Mouse (Mus musculus): ENCODE data around the gene Ifrd1.
"Not testable (repeated sequence)": the region's sequence is repeated elsewhere in the genome, so short reads cannot be mapped to it uniquely, and the experiment has no call there.

The Ifrd1 gene

DNA sequence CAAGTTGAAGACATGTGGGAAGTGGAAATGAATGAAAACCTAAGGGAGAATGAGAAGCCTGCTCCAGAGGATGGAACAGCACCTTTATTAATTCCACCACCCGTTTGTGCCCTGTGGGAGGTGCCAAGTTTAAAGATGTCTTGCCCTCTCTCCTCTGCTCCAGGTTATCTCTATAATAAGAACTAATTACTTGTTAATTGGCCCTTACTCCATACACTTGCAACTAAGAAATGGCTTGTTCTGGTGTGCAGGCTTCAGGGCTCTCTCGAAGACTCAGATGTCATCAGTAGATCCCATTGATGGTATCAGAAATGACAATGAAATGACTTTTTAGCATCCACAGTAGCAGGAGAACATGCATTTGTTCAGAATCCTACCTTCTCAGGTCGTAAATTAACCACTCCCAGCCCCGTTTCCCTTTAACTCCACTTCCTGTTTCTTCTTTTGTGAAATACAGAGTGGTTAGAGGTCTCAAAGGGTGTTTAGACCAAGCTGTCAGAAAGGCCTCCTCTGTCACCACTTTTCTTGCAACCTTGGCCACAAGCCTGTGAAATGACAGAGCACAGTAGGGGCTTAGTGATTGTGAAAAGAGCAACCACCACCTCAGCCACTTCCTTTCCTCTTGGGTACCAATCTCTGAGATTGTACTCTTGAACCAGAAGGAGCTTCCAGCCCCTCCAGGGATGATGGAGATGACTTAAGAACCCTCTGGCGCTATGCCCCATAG is at the start of gene Ifrd1:
Ifrd1 (minus strand) TSS at position 51 of the 727 bp plus-strand sequence.
- DNase-seq (ENCODE audit: low spot score): no peak

DNA sequence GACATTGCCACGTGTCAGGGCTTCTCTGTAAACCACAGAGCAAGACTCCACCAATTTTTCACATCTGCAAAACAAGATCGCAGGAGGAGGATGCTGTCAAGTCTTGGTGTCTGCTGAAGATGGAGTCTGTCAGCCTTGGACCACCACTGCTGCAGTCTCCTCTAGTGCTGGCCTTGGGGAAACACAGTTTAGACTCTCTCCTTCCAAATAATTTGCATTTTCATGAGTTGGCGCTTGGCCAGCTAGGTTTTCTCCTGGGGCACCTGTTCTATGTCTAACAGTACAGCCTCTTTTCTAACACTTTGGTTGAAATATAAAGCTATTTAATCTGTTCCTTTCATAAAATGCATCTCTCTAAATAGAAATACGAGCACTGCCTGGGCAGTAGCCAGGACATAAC is 38.2 kb upstream of the Ifrd1 start:
- no peak for DNase-seq (ENCODE audit: low spot score)

DNA sequence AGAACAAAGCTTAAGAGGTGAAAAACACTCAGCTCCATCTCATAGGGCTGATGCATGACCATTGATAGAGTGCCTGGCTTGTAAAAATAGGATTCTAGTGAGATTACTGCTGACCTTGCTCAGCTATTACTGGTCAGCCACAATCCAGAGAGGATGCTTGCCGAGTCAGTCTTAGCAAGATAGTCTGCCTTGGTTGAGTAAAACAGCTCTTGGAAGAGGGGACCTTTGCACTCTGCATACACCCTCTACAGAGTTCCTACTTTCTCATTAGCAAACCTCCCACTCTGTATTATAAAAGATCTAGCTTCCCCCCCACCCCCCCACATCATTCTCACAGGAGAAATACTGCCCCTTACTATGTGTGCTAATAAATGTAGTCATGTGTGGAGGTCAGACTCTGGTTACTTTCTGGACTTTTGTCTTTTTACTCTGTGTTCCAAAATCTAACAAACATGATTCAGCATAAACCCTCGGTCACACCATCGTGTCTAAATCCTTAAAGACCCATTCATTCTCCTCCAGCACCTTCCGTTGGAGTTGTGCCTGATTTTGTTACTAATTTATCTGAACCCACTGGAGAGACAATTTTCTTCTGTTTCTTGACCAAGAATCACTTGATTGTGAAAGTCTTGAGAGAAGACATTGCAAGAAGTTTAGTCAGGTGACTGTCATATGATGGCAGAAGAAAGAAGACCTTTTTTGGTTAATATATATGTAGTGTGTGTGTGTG is 32.5 kb upstream of the Ifrd1 start:
- no peak for DNase-seq (ENCODE audit: low spot score)

DNA sequence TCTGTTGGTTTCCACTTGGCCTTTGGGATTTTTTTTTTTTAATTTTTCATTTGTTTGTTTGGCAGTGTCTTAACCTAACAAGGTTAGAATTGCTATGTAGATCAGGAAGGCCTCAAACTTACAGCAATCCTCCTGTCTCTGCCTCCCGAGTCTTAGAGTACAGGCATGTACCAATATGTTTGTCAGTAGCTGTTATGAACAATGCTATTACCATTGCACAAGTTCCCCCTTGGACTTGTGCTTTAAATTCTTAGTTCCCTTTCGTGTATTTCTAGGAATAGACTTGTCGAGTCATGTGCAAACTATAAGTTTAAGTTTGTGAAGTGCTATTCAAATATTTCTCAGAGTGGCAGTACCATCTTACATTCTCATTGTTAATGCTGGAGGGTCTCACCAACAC is 29.3 kb upstream of the Ifrd1 start:
- DNase-seq (ENCODE audit: low spot score): no peak

DNA sequence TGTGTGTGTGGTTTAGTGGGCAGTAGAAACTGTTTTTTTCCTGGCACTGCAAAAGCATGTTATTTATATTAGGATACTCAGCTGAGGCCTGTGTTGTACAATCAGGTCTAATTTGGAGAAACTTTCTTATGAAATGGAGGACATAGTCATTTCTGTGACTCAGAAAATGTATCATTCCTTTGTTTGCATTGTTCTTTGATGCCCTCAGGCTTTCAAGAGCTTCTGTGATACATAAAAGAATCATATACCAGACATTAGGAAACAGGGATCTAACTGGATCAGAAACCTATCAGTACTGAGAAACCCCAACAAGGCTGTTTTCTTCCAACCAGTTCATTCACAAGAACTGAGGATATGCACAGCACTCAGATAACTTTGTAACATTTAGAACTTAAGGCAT is 26.6 kb upstream of the Ifrd1 start:
- DNase-seq (ENCODE audit: low spot score): no peak

DNA sequence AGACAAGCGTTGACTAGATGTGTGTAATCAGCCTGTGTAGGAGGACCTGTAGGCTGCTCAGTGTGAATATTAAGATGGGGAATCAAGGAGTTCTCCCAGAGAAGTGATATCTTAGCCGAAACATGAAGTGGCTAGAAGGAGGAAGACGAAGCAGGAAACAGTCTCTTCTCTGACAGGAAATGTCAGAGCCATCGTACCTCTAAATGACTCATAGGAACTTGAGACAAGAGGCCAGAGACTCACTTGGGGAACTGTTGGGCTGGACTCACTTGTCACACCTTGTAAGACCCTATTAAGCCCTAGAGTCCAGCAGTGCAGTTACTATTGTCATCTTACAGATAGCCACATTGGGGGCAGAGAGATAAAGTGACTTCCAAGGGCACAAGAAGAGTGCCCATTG is 25.0 kb upstream of the Ifrd1 start:
- no peak for DNase-seq (ENCODE audit: low spot score)

DNA sequence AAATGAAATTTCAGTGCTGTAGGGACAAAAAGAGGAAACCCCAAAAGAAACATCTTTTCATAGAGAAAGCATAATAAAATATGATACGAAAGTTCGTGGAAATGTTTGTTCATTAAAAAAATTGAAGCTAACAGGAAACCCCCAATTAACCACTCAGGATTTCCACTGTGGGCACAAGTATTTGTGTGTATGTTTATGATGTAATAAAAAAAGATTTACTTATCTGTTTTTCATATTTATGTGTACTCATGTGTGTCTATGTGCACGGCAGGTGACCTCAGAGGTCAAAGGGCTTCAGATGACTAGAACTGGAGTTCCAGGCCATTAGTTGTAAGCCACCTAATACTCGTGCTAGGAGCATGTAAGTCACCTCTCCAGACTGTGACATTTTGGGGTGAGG is 24.4 kb upstream of the Ifrd1 start:
- no peak for DNase-seq (ENCODE audit: low spot score)

DNA sequence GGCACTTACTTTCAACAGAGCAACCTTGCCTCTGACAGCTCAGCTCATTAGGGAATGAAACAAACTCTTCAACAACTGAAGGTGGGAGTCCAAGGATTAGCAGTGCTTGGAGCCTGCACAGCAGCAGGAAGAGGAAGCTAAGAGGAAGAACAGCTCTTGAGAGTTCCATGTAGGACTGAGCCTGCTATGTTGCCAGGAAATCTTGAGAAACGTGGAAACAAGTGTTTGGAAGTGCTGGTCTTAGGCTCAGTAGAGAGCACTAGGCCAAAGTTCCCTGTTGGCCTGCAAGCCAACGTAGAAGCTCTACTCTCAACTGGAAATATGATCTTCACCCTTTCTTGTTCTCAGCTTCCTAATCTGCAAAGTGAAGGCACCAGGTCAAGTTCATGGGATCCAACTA is 20.0 kb upstream of the Ifrd1 start:
- DNase-seq (ENCODE audit: low spot score): no peak

DNA sequence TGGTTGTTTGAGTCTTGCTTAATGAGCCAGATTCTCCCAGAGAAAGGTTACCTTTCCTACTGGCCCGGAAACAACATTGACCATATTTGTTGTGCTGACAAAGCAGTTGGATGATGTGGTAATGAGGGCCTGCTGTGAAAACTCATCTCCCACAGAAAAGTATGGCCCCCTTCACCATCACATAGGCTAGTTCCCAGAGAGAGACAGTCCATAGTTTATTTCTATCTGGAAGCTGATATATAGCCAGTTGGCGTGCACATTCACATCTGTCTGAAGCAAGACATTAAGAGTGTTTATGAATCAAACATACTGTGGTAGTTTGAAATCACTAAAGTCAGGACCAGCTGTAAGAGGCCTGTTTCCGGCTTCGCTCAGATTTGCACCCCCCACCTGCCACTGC is 15.4 kb upstream of the Ifrd1 start:
- DNase-seq (ENCODE audit: low spot score): no peak

DNA sequence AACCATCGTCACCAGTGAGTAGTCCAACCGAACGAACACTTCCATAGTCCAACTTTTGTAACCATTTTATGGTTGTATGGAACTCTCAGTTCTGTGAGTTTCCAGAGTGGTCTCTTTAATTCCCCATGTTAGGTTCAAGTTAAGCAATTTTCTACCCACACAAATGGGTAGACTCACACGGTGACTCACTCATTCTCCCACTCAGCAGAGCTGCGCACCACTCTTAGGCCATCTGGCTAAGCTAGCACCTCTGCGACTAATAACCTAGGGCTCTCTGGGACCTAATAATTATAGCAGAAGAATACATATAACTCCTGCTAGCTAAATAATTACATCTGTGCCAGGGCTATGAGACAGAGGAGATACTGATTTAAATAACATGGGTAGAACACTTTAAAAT is 14.7 kb upstream of the Ifrd1 start:
- no peak for DNase-seq (ENCODE audit: low spot score)

DNA sequence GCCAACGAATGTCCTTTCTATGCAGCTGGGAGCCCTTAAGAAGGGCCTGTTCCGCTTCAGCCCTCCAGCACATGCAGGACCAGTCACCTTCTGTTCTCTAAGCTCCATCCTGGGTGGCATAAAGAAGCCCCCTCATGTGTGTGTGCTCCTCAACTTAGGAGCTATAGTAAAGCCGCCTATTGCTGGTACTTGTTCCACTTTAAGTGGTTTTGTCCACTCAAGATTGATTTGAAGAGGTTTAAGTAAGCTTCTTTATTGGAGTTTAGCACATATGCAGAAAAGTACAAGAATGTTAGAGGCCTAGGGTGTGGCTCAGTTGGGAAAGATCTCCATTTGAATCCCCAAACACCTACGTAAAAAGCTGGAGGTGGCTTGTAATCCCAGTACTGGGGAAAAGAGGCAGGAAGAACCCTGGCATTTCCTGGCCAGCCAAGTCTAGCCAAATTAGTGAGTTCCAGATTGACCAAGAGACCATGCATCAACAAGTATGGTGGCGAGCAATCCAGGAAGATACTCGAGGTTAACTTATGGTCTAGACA is 10.2 kb upstream of the Ifrd1 start:
- no peak for DNase-seq (ENCODE audit: low spot score)

DNA sequence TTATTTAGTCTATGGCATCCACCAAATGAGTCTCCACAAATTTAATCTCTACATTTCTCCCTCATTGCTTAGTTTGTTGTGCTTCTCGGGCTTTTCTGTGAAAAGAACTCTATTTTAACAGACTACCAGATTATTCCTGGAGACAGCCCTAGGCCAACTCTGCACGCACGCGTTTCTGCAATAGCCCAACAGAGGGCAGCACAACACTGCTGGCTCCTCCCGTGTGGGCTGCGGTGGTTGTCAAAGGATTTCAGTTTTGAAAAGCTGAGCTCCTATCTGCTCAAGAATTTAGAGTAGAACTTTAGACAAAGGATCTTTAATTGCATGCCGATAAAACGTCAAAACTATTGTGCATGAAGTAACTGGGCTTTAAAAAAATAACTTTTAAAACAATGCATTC is 8.9 kb upstream of the Ifrd1 start:
- DNase-seq (ENCODE audit: low spot score): peak; percentile 51

DNA sequence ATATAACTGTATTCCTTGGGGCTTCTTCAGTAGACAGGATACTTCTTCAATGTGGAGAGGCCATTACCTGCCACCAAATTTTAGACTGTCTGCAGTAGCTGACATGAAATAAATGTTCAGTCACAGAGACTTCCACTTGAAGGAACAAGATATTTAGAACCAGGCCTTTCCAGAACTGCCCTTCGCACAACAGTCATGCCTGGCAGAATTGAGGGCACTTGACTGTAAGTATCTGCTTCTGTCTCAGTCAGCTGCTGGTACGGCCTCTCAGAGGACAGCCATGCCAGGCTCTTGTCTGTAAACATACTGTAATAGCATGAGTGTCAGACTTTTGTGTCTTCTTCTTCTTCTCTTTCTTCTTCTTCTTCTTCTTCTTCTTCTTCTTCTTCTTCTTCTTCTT is 8.2 kb upstream of the Ifrd1 start:
- no peak for DNase-seq (ENCODE audit: low spot score)

DNA sequence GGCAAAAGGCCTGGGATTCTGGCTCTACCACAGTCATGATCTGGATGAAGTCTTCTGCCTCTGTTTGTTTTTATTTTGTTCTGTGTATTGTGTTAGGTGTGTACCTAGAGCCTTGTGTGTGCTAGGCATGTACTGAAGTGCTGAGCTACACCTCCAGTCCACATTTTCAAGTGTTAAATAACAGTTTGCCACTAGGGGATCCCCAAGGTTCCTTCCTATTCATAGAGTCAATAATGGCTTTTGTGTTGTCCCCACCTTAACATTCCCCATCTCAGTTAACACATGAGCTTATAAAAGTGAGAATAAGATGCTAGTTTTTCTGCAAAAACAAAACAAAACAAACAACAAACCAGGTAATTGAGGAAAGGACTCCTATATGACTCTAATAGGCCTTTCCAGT is 7.7 kb upstream of the Ifrd1 start:
- DNase-seq (ENCODE audit: low spot score): no peak

DNA sequence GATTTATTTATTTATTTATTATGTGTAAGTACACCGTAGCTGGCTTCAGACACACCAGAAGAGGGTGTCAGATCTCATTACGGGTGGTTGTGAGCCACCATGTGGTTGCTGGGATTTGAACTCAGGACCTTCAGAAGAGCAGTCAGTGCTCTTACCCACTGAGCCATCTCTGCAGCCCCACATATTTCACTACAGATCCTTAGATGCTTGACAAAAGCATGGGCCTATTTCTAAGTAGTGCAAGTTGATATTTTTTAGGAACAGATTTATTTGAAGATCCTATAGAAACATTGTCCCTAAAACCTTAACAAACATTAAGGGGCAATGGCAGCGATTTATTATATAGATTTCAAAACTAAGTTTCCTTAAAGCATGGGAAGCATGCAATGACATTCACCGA is 7.0 kb upstream of the Ifrd1 start:
- not testable (repeated sequence) for DNase-seq (ENCODE audit: low spot score)

DNA sequence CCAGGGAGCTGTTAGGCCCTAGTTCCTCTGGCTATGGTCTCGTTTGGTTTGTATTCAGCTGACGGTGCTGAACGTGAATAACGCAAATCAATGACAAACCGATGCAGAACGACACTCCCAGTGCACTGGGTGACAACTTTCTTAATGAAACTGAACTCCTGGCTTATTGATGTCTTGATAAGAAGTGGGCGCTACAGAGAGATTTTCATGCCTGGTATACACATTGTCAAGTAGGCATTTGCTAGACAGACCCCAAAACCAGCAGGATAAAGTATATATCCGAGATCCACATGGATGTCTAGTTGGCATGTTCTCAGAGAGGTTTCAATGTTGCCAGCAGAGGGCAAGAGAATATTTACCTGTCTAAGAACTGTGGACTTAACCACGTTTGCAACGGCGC is 6.4 kb upstream of the Ifrd1 start:
- no peak for DNase-seq (ENCODE audit: low spot score)

DNA sequence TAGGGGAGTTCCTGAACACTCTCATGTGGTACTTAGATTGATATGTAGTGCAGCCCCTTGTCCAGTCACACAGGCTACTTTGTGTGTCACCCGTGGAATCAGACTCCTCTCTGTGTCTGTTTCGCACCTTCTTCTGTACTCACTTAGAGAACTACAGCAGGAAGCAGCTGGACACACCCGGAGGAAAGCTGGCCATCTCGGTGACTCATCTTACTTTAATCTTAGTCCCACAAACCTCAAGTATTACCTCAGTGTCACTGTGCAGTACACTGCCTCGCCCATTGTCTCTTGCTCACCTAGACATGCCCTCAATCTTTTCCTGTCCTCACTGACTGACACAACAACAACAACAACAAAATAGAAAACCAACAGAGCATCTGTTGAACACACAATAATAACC is 4.9 kb upstream of the Ifrd1 start:
- DNase-seq (ENCODE audit: low spot score): no peak

DNA sequence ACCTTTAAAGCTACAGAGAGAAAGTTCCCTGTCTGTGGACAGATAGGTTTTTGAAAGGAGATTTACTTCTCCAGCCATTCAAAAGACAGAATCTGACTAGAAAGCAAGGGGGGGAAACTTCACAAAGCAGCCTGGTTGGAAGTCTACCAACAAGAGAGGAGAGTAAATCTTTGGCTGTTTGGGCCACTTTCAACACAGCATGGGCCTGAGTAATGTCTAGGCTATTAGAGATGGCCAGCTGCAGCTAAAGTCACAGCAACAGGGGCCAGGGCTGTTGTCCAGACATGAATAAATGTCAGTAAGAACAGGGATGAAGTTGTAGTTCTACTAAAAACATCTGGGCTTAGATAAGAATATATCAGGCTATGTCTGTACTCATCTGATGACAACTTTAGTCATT is 2.0 kb upstream of the Ifrd1 start:
- no peak for DNase-seq (ENCODE audit: low spot score)

DNA sequence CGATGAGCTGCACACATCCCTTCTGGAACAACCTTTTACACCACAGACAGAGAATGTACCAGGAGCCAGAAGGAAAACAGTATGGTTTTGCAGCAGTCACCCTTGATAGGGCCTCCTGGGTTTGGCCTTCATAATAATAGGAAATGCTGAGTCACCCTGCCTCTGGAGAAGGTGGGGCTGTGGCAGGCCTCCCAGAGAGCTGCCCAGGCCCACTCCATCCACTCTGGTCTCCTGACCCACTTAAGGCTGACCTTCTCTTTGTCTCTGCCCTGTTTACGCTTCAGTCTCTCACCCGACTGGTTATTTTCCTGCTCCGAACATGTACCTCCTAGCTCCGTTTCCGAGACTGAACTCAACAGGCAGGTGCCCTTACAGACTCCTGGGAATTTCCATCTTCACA is 328 bp downstream of the Ifrd1 start:
- DNase-seq (ENCODE audit: low spot score): no peak

DNA sequence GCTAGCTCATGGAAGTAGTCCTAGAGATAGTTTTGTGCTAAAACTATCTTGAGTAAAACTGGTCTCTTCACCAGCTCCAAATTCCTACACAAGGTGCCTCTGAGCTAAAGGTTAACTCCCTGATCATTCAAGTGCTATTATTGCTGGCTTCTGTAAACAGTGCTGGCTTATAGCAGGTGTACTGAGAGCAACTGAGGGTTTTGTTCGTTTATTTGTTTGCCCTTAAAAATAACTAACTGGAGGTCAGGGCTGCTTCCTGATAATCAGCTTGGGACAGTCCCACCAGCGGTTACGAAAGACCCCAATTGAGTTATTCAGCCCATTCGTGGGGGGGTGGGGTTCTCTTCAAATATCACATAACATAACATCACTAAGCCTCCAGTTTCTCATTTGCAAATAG is 920 bp downstream of the Ifrd1 start:
- DNase-seq (ENCODE audit: low spot score): peak; percentile 27

DNA sequence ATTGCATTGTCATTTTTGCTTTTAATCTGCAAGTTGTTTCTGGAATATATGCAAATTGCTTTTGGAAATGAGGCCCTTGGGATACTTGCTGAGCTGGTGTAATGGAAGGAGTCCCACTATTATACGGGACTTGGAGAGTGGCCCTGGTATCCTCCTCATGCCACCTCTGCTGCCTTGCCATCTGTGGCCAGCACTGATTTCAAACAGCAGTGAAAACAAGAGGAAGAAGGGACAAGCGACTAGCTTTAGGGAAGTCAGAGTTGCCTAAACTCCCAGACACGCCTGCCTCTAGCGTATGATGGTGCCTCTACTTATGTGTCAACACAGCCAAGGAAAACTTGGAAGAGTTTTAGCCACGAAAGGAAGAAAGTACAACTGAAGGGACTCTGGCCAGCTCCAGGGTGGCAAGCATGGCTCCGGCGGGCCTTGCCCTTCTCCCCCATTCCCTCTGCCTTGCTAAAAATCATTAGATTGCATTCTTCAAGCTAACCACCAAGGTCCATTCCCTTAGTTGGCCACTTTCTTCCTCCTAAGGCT is 2.8 kb downstream of the Ifrd1 start:
- no peak for DNase-seq (ENCODE audit: low spot score)

DNA sequence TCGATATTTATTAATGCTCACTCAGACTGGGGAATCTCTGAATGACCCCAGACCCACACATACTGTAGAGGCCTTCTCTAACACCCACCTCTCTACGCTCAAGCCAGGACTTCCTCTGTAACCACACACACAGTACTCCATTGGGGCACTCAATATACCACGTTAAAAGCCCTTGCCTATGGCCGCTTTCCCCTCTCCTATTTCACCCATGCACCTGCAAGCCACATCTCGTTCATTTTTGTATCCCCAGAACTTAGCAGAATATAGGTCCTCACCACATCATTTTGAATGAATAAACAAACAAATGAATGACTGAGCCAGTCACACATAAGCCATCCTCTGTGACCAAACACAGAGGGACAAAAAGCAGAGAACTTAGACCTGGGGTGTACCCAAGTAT is 3.4 kb downstream of the Ifrd1 start:
- DNase-seq (ENCODE audit: low spot score): no peak

DNA sequence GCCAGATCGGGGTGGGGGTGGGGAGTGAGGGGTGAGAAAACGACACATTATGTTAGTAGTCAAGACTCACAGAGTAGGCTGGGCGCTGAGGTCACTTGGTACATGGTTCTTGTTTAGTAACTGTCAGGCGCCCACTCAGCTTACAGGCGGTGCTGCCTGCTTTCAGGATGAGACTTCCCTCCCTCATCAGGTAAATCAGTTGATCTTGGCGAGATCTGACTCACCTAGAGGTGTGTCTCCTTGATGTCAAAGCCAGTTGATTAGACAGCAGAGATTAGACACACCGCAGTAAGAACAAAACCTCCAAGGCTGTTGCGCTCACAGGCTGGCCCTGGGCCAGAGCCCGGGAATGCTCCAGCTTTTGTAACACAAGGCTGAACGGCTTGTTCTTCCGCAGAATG is 4.5 kb downstream of the Ifrd1 start:
- DNase-seq (ENCODE audit: low spot score): no peak

Data from yolk sac, embryonic 10.5 days (tissue).